Mouse (Mus musculus) gastrocnemius, postnatal 14 days (tissue): ENCODE measurements at regions not wholly inside any gene's neighbourhood (a gene's known extent, or its start where the extent isn't known, plus 50 kb on each side); places are given as distances from the start of the nearest gene placed in this dataset.
A peak's percentile ranks its signal among the peaks of the same experiment; 100 is the strongest.

Experiments used
- DNase-seq: peaks from one replicate; pipeline ENCODE4 v3.0.0; 2021; ENCODE audit warnings: mixed read lengths
- intact Hi-C: fragments of 180-260 bp; cut with DNase I; formaldehyde crosslinking; loops from one replicate; pipeline ENCODE4 v1.15.1; 2025; ENCODE audit warnings: low total_unique reads

DNA sequence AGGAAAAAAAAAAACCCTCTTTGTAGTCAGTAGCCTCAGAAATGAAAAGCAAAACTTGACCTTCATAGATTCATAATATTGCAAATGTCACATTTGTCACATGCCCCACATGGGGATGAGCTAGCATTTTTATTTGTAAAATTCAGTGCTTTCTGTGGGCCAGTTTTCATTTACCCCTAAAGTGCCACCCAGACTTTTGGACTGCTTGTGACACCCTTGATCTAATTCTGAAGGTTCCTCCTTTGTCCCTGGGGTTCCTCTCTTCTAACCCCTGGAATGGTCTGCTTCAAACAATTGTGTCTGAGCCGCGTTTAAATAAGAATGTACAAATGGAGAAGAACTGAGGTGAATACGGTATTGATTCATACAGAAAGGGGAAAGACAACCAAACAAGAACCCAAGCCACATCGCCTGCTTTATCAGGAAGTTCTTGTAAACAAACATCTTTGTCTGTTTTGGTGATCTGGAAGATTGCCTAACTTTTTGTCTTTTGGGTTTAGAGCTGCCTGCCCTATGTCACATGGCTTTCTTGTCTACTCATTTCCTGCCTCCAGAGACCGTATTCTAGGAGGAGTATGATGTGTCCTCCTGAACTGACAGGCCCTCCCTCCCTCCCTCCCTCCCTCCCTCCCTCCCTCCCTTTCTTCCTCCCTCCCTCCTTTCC lies 203.1 kb upstream of the Gm9833 start:
- intact Hi-C loops, result no loop called here

DNA sequence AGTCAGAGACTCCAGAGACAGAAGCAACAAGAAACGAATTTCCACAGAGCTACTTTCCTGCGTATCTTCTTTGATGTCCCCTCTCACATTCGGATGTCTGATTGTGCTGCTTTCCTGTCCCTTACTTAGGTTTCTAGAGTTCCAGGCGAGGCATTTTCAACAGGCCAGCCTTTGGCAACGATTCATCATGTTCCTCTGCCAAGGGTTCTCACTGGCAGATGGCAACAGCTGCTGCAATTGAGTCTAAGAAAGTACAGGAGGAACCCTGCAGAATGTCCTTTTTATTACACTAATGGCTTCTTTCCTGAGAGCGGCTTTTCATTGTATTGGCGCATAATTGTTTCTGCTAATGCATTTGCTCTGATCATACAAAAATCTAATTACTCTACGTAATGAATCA lies 202.3 kb upstream of the Gm9833 start:
- intact Hi-C loops, result no loop called here
- peak; percentile 60 for DNase-seq

More for the DNA sequence above, 203.1 kb upstream of the Gm9833 start:
- DNase-seq, result no peak

DNA sequence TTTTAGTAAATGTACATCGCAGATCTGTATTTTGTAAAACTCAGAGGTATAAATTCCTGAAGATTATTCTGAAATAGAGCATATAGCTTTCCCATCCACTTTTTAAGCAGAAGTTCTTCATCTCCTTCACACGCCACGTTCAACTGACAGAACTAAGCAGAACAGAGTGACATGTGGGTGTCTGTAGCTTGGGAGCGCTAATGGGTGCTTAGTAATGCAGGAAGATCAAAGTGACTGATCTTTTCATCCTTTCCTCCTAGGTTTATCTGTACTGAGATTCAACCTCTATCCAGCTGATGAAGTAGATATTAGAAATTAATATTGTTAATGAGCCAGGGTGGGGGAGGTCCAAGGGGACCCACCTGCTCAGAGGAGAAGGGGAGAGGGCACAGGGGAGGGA lies 201.8 kb upstream of the Gm9833 start:
- DNase-seq, result no peak
- intact Hi-C loops, result no loop called here

DNA sequence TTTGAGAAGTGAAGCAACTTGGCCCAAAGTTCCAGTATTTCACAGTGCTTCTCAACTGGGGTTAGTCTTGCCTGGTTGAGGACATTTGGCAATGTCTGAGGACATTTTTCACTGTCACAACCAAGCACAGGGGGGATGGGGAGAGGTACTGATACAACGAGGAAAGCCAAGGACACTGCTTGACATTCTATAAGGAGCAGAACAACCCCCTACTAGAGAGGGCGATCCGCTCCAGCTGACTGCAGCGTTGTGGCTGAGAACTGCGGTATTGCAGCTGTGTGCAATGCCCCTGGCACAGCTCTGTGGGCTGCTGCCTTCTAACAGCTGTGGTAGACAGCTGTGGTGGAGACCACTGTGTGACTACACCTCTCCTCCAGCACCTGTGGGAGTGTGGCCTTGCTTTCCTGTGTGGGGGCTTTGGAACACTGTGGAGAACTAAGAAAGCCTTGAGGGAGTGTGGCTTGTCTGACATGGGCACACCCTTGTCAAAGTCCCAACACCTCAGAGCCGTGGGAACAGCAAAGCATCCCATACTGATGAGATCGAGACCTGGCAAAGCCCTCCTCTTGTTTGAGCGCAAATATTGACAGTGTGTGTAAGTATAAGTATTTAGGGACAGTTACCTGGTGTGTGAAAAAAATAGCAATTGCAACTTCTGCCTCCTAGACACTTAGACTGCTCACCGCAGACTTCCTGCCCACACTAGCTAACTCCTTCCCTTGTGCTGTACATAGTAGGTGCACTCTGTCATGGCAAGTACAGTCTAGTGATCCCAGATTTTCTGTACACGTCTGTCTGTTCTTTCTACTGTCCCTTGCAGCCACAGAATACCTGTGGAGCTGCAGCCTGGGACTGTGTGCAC lies 200.9 kb upstream of the Gm9833 start:
- no peak for DNase-seq

DNA sequence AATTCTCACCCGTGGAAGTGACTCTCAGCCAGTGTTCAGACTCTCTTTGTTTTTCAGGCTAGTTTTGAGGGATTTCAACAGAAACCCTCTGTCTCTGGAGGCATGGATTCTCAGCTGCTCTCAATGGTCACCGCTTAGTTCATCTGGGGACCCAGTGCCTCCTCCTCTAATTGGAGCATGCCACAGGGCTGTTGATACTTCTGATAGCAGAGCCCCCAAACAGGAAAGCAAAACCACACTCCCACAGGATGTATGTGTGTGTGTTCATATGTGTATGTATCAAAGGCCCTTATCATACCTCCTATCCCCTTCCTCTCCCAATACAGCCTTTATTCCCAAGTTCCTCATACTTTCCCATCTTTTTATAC lies 200.3 kb upstream of the Gm9833 start:
- intact Hi-C loops, result no loop called here
- no peak for DNase-seq

More for the DNA sequence above, 200.9 kb upstream of the Gm9833 start:
- intact Hi-C loops, result no loop called here

DNA sequence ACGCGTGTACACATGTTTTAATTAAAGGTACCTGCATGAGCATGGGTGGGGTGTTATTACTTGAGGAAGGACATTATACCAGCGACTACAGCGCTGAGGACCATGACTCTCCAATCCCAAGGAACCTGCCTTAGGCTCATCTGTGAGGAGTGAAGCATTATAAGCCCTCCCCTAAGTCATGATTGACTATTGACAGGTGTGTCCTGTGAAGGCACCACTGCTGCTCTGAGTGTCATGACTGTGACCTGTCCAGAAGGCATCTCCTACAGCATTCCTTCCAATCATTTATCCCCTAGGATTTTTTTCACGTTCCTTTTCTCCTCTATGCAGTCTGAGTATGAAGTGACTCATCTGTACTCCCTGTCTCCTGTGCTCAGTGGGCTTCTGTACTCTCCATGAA lies 199.9 kb upstream of the Gm9833 start:
- DNase-seq, result no peak
- intact Hi-C loops, result no loop called here

DNA sequence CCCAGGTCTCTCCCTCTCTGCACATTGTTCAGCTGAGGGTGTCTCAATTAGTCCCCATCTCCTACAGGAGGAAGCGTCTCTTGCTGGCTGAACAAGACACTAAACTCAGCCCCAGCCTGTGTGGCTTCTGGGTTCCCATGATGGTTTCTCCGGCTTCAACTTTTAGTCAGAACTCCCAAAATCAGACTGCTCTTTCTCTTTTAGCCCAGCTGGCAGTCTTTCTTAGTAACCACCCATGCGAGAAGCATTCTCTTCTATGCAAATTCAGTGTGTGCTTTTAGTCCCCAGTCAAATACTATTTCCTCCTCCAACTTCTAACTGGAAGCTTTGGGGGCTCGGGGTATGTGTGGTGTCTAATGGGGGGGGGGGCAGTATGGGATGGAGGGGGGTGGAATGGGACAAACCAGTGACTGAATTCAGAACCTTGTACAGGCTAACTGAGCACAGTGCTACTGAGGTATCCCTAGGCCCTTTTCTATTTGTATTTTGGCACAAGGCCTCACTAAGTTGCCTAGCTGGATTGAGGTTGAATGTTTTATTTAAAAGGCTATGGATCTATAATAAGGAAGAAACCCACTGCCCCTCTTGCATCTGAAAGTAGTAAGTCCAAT lies 194.9 kb upstream of the Gm9833 start:
- intact Hi-C loops, result no loop called here

DNA sequence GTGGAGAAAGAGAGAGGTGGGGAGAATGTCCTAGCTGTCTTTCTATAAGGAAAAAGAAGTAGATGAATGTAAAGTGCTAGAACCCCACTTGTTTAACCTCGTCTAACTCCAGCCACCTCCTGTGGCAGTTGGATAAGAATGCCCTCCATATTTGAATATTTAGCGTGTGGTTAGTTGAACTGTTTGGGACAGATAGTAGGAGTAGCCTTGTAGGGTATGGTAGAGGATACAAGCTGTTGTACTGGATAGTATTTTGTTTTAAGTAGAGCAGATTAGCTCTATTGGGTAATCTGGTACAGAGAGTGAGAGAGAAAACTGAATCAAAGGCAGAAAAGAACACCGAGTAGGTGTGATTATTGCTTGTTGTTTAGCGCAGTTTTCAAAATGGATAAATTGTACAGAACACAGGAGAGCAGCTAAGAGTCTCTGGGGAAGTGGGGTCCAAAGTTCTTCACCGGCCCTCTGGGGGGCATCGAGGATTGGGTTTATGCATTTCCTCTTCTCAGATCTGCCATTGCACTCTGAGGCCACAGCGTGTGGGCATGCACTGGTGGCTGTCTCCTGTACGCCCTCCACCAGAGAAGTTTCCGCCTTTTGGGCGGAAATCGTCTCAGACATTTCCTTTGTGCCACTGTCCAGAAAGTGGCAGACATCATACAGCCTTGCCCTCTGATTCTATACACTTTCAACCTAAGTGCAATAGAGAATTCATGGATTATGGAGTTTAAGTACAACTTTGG lies 192.3 kb upstream of the Gm9833 start:
- no peak for DNase-seq
- intact Hi-C loops, result no loop called here

More for the DNA sequence above, 194.9 kb upstream of the Gm9833 start:
- no peak for DNase-seq

DNA sequence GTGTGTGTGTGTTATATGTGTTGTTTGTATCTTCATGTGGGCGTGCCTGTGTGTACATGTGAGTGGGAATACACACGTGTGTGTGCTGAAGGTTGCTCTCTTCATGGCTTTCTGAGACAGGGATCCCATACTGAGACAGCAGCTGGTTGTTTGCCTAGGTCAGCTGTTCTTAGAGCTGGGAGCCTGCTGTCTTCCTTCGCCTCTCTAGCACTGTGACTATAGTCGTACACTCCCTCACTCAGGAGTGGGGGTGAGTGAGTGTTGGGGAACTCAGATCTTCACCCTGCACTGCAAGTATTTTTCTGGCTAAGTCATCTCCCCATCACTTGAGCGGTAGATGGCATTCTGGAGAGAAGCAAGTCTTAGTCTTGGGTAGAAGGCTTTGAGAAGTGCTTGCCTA lies 191.6 kb upstream of the Gm9833 start:
- DNase-seq, result no peak
- intact Hi-C loops, result no loop called here

DNA sequence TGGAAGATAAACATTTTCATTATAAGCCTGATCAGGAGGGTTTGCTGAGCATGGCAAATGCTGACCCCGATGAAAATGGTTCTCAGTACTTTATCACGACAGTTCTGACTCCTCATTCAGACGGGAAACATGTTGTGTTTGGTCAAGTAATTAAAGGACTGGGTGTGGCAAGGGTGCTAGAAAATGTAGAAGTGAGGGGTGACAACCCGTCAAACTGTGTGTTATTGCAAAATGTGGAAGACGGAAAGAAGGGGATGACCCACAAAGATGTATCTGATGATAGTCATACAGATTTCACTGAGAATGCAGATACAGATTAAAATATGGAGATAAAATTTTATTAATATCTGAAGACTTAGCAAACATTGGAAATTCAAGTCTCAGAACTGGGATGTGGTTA lies 186.2 kb upstream of the Gm9833 start:
- DNase-seq, result no peak
- intact Hi-C loops, result no loop called here

DNA sequence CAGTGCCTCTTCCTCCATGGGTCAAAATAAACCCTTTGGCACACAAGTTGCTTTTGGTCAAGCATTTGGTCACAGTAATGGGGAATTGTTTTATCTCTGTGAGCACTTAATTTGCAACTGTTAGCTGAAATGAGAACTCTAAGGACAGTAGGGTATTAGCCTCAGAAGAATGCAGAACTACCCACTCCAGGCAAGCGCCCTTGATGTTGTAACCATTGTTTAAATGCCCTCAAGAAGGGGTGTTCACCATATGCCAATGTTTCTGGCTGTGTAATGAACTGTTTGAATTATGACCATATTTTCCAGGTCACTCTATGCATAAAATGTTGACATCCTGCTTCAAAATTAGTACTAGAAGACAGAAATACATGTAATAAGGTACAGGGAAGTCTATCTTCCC lies 174.6 kb upstream of the Gm9833 start:
- no peak for DNase-seq
- intact Hi-C loops, result no loop called here

DNA sequence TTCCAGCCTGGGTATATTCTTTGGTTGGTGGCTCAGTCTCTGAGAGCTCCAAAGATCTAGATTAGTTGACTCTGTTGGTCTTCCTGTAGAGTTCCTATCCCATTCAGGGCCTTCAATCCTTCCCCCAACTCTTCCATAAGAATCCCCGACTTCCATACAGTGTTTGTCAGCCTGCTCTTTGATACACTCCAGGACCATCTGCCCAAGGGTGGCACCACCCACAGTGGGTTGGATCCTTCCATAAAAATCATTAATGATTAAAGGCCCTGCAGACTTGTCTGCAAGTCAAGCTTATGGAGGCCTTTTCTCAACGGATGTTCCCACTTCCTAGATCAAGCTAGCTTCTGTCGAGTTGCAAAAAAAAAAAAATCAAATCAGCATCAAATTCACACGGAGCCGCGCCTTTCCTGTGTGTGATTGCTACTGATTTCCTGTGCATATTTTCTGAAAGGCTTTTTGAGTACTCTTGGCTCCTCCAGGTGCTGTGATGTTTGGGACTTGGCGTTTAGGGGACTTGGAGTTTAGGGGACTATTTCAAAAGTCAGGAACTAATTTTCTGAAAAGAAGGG lies 171.3 kb upstream of the Gm9833 start:
- intact Hi-C loops, result no loop called here
- no peak for DNase-seq

DNA sequence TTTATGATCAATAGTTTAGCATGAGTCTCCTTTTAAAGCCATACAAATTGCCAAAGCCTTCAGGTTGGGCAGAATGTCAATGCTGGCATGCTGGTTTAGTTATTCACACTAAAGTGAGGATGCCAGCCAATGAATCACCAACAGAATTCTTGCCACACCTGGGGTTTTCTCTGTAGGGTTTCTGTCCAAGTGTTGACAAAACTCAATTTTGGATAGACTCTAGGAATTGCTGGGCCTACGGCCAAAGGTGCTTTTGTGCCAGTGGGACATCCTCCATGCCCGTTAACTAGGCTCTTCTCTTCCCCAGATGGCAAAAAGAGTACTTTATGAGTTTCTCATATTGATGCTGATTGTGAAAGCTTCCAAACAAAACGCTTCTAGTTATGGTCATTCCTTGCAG lies 167.6 kb upstream of the Gm9833 start:
- intact Hi-C loops, result no loop called here
- DNase-seq, result peak; percentile 7

DNA sequence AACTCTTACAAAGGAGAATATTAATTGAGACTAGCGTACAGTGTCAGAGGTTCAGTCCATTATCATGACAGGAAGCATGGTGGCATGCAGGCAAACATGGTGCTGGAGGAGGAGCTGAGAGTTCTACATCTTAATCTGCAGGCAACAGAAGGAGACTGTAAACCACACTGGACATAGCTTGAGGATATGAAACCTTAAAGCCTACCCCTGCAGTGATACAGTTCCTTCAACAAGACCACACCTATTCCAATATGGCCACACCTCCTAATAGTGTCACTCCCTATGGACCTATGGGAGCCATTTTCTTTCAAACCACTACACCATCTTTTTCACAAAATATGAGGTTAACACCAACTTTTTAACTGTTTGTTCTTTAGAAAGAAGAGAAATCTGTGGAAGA lies 166.2 kb upstream of the Gm9833 start:
- no peak for DNase-seq
- intact Hi-C loops, result no loop called here

DNA sequence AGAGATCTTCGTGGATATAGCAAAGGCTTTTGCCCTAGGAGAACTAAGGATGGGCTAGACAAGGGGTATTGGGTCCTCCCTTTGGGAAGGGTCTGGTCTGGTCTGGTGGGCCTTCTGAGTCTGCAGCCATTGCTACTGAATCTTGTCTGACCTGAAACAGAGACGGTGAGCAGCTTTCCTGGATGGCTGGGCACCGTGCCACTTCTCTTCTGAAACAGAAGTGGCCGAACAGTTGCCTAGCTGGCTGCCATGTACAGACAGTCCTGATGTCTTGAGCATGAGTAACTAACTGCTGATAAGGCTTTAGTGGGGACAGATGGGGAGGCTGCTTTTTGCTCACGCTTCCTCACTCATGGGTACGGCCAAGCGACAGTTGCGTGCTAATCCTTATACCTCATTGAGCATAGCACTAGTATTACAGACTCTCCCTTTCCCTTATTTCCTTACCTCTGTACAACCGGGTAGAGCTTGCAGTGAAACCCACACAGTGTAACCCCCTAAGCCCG lies 165.3 kb upstream of the Gm9833 start:
- DNase-seq, result no peak
- intact Hi-C loops, result no loop called here

DNA sequence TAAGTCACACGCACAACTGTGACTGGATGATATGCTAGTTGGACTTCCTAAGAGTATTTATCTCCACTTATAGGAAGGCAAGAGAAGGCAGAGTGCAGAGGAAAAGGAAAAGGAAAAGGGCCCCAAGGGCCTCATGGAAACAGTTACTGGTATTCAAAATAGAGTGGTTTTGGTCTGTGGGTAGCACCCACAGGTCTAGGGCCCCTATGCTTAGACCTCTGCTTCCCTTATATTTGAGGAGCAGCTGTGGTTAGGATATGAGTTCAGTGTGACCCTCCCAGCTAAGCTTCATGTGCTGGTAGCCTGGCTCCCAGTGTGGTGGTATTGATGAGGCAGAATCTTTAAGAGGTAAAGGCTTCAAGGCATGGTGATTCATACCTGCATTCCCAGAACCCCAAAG lies 163.3 kb upstream of the Gm9833 start:
- intact Hi-C loops, result no loop called here
- DNase-seq, result no peak

DNA sequence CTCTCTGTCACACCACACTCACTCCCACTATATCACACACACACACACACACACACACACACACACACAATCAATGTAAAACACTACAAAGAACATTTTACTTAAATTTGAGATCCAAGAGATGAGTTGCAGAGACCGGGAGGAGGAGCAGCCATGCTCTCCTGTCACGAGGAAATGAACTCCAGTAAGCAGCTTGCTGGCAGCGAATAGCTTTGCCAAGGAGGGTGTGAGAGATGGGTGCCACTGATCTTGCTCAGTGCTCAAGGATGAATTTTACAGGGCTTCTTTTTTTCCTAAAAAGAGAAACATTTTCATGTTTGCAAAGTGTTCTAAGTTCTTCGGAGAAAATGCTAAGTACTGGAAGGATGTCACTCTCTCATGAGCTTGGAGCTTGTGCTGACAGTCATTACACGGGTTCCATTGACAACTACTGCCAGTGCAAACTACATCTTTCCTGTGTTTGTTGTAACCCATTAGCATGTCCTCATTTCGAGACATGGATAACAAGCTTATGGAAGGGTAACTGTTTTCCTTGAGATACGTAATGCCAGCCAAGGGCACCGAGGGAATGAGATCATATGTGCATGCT lies 151.0 kb upstream of the Gm9833 start:
- intact Hi-C loops, result no loop called here
- no peak for DNase-seq

DNA sequence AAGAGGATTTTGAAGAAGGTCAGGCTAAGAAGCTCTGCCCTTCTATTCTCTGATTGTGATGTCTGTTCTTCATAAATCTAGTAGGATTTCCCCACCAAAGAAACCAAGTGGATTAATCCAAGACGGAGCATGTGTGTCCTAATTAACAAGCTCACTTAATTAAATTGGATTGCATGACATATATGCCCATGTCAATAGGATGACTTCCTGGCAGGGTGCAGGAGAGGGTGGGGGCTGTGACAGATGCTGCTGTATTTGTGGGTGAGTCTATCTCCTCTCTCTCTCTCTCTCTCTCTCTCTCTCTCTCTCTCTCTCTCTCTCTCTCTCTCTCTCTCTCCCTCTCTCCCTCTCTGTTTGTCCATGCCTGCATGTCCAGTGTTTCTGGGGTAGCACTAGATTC lies 149.3 kb upstream of the Gm9833 start:
- intact Hi-C loops, result no loop called here
- no peak for DNase-seq

DNA sequence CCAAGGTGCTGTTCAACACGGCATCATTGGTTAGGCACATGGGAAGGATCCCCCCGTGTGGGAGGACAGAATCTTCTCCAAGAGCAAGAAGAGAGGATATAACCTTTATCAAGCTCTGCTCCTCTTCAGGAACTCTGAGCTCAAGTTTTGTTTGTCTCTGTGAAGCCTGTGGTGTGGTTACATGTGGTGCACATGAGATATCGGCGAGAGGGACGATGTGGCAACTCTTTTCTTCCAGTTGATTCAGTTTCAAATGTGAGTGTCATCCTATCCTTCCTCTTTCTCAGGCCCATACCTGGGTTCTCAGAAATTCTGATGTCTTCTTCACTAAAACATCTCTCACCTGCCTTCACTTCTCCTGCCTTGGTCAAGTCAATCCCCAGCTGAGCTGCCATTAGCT lies 145.3 kb upstream of the Gm9833 start:
- intact Hi-C loops, result no loop called here
- no peak for DNase-seq
